Mouse (Mus musculus) olfactory bulb, adult 2 months (tissue): ENCODE results near the gene Etnk1.

ENCODE experiments used
- CTCF ChIP-seq: fragments of 200-500 bp; IDR thresholded peaks from 2 replicates; pipeline ENCODE4 v1.5.1; 2012; ENCODE audit warnings: low read depth, mild to moderate bottlenecking, low read length, moderate library complexity; ENCODE audit not compliant: insufficient read depth
- POLR2A ChIP-seq: fragments of 200-500 bp; IDR thresholded peaks from 2 replicates; pipeline ENCODE4 v1.6.1; 2012; ENCODE audit warnings: mild to moderate bottlenecking, low read depth, low read length, moderate library complexity; ENCODE audit not compliant: insufficient read depth

DNA sequence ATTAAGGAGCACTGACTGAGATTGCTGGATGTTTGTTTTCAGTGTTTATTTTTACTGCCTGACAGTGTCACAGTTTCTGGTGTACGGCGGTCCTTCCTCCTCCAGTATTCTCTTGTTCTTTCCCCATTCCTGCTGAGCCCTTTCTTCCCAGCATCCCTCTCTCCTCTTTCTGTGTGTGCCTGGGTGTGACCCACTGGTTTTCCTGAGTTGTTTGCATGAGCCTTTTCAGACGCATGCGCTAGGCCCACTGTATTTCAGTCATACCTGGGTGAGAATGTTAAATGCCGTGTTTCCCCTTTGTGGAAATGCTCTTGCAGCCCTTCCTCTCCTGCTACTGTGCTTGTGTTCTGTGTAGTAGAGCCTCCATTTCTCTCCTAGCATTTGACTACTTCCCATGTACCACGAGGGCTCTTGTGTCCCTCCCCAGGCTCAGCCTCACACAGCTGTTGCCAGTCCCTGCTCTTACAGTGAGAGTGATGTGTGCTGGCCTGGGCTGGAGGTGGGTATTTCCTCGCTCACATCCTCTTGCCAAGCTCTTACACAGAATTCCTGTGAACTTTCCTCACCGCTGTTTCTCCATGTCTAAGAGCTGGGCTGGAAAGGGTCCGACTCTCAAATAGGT lies 24.6 kb downstream of the Etnk1 start:
- TF ChIP-seq CTCF (no peak), POLR2A (no peak)
